Mouse (Mus musculus): ENCODE data around the gene C1qtnf9.

The C1qtnf9 gene

GRCm38 (mm10) chr14:60752892-60753800 lies 14.8 kb upstream of the C1qtnf9 start:
- DNase-seq = no peak

- no peak for DNase-seq
Measured at GRCm38 (mm10) chr14:60753801-60754126, 14.2 kb upstream of the C1qtnf9 start.

GRCm38 (mm10) chr14:60754656-60755055 lies 13.3 kb upstream of the C1qtnf9 start:
- DNase-seq = no peak

GRCm38 (mm10) chr14:60756271-60756670 lies 11.7 kb upstream of the C1qtnf9 start:
- no peak for DNase-seq

GRCm38 (mm10) chr14:60757265-60757664 lies 10.7 kb upstream of the C1qtnf9 start:
- DNase-seq = no peak

- DNase-seq = no peak
Measured at GRCm38 (mm10) chr14:60757722-60758121, 10.2 kb upstream of the C1qtnf9 start.

GRCm38 (mm10) chr14:60759097-60759496 lies 8.8 kb upstream of the C1qtnf9 start:
- no peak for DNase-seq

GRCm38 (mm10) chr14:60761801-60762200 lies 6.1 kb upstream of the C1qtnf9 start:
- no peak for DNase-seq

GRCm38 (mm10) chr14:60762754-60763153 lies 5.2 kb upstream of the C1qtnf9 start:
- no peak for DNase-seq

- DNase-seq = no peak
Measured at GRCm38 (mm10) chr14:60763746-60764145, 4.2 kb upstream of the C1qtnf9 start.

GRCm38 (mm10) chr14:60764526-60764925 lies 3.4 kb upstream of the C1qtnf9 start:
- no peak for DNase-seq

GRCm38 (mm10) chr14:60765025-60765424 lies 2.9 kb upstream of the C1qtnf9 start:
- DNase-seq = no peak

GRCm38 (mm10) chr14:60769340-60769739 lies 1.4 kb downstream of the C1qtnf9 start:
- DNase-seq = no peak

GRCm38 (mm10) chr14:60770594-60770993 lies 2.7 kb downstream of the C1qtnf9 start:
- DNase-seq = no peak

- DNase-seq = peak; percentile 78
Measured at GRCm38 (mm10) chr14:60771057-60771456, 3.1 kb downstream of the C1qtnf9 start.

GRCm38 (mm10) chr14:60773476-60773875 lies 5.5 kb downstream of the C1qtnf9 start:
- no peak for DNase-seq

GRCm38 (mm10) chr14:60776521-60776920 lies 8.6 kb downstream of the C1qtnf9 start:
- no peak for DNase-seq

GRCm38 (mm10) chr14:60777485-60777919 lies 9.6 kb downstream of the C1qtnf9 start:
- no peak for DNase-seq

- DNase-seq = no peak
Measured at GRCm38 (mm10) chr14:60779198-60779597, 11.3 kb downstream of the C1qtnf9 start.

- no peak for DNase-seq
Measured at GRCm38 (mm10) chr14:60782121-60782656, 14.3 kb downstream of the C1qtnf9 start.

GRCm38 (mm10) chr14:60783196-60783595 lies 15.3 kb downstream of the C1qtnf9 start:
- DNase-seq = no peak

GRCm38 (mm10) chr14:60784427-60785315 lies 16.7 kb downstream of the C1qtnf9 start, which contains the start of gene Mipep:
Gene Mipep (plus strand): TSS chr14:60784573.
- peak; percentile 87 for DNase-seq

GRCm38 (mm10) chr14:60790103-60790502 lies 22.2 kb downstream of the C1qtnf9 start:
- peak; percentile 55 for DNase-seq

Data from kidney, adult 18-20 months (tissue).